Mouse (Mus musculus) forebrain, embryonic 14.5 days (tissue): ENCODE measurements at regions not wholly inside any gene's neighbourhood (a gene's known extent, or its start where the extent isn't known, plus 50 kb on each side); places are given as distances from the start of the nearest gene placed in this dataset.
"Not testable (repeated sequence)": the region's sequence is repeated elsewhere in the genome, so short reads cannot be mapped to it uniquely, and the experiment has no call there.

Experiments
- ATAC-seq: fragments of 200-750 bp; cut with Nextera tagmentation; 2 replicates; pipeline ENCODE4 v1.8.0; 2017; ENCODE audit warnings: mild to moderate bottlenecking, moderate library complexity
- DNase-seq: peaks from one replicate; pipeline ENCODE4 v3.0.0-alpha.2; 2015; ENCODE audit warnings: low spot score
- H3K27ac ChIP-seq: fragments of 300-500 bp; sonication (generic); 2 replicates; pipeline ENCODE4 v1.5.1; 2014; ENCODE audit warnings: low read depth, mild to moderate bottlenecking, control low read depth, low read length, moderate library complexity
- H3K27me3 ChIP-seq: fragments of 300-500 bp; sonication (generic); replicated peaks from 2 replicates; pipeline ENCODE4 v1.6.1; 2014; ENCODE audit warnings: low read length, control low read depth, mixed read lengths; ENCODE audit not compliant: control insufficient read depth, insufficient read depth
- H3K36me3 ChIP-seq: fragments of 300-500 bp; sonication (generic); 2 replicates; pipeline ENCODE4 v1.6.1; 2014; ENCODE audit warnings: low read length, control low read depth; ENCODE audit not compliant: control insufficient read depth, insufficient read depth
- H3K4me1 ChIP-seq: fragments of 300-500 bp; sonication (generic); 2 replicates; pipeline ENCODE4 v1.6.1; 2014; ENCODE audit warnings: antibody characterized with exemption, low read length, control low read depth; ENCODE audit not compliant: control insufficient read depth, insufficient read depth
- H3K4me2 ChIP-seq: fragments of 300-500 bp; sonication (generic); 2 replicates; pipeline ENCODE4 v1.6.1; 2014; ENCODE audit warnings: mild to moderate bottlenecking, control low read depth, low read length
- H3K4me3 ChIP-seq: fragments of 300-500 bp; sonication (generic); 2 replicates; pipeline ENCODE4 v1.5.1; 2014; ENCODE audit warnings: low read depth, low read length, control low read depth
- H3K9ac ChIP-seq: fragments of 300-500 bp; sonication (generic); 2 replicates; pipeline ENCODE4 v1.6.1; 2014; ENCODE audit warnings: mild to moderate bottlenecking, low read length, control low read depth, moderate library complexity
- H3K9me3 ChIP-seq: fragments of 300-500 bp; sonication (generic); replicated peaks from 2 replicates; pipeline ENCODE4 v1.6.1; 2016; ENCODE audit warnings: low read length, control low read depth, mixed read lengths; ENCODE audit not compliant: control insufficient read depth
- WGBS: fragments of 180-500 bp; shearing (Covaris S2); extraction: QIAGEN DNeasy Blood & Tissue Kit; methylation state at CpG from one replicate; pipeline ENCODE4 v1.1.7; 2014; 5-methylcytosine and 5-hydroxymethylcytosine counted together

DNA sequence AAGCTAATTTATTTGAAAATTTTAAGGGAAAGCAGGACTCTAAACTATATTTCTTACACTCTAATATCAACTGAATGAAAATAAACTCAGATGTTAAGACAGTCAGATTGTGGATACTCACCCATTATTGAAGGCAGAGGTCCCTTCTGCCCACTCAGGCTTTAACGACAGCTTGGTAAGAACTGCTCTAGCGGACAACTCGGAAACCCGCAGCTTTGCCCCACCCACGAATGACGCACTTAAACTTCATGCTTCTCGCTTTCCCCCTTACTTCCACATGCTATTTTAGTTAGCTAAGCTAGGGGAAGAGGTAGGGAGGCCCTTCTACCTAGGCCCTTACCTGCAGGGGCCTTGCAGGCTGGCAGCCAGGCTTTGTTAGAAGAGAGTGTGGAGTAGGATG, 50.8 kb upstream of the Elmo1 start:
- Histone ChIP-seq H3K9ac (no peak overlapping the region), H3K4me2 (no peak overlapping the region), H3K9me3 (no peaks in the 10 kb centered on the region), H3K4me3 (no peak overlapping the region), H3K36me3 (no peaks in the 10 kb centered on the region), H3K27me3 (no peaks in the 10 kb centered on the region), H3K4me1 (no peaks in the 10 kb centered on the region), H3K27ac (no peak overlapping the region)
- DNase-seq = no peak
- no peak for ATAC-seq
- WGBS = 87% methylated on average over 7 of the region's 7 CpGs

DNA sequence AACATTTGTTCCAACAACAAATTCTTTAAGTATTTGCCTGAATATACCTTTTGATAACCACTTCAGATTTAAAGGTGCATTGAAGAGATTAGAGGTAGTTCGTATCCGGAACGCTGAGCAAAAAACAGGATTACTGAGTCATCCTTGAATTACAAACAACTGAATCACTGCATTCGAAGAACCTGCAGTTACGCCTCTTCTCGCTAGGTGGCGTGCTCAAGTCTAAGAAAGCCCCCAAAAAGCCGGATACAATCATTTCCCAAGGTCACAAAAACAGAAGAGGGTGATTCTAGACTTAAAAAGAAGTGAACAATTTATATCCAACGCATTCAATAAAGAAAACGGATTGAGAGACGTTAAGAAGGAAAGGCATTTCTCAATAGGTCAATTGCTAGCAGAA, 51.9 kb upstream of the Elmo1 start:
- Histone ChIP-seq H3K9me3 (no peaks in the 10 kb centered on the region), H3K4me3 (no peak overlapping the region), H3K36me3 (no peaks in the 10 kb centered on the region), H3K27me3 (no peaks in the 10 kb centered on the region), H3K9ac (no peak overlapping the region), H3K4me1 (no peaks in the 10 kb centered on the region), H3K4me2 (no peak overlapping the region), H3K27ac (no peak overlapping the region)
- peak; percentile 57 for DNase-seq
- ATAC-seq = no peak
- WGBS = 27% methylated on average over 11 of the region's 11 CpGs

DNA sequence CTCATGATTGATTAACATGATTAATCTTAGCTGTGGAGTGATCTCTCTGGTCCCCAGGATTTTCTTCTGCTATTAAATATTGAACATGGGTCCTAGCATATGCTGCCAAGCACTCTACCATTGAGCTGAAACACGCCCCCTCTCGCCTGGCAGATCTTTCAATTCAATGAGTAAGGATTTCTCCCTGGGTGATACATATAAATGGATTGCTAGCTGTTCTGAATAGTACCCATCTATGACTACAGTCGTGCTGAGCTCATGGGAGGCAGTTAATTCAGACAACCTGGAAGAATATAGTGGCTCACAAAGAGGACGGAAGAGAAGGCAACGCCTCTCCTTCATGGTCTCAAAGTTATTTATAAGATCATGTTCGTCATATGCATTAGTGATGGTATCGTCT, 53.0 kb upstream of the Elmo1 start:
- Histone ChIP-seq H3K4me1 (no peaks in the 10 kb centered on the region), H3K4me2 (no peak overlapping the region), H3K27me3 (no peaks in the 10 kb centered on the region), H3K36me3 (no peaks in the 10 kb centered on the region), H3K27ac (no peak overlapping the region), H3K9me3 (no peaks in the 10 kb centered on the region), H3K4me3 (no peak overlapping the region), H3K9ac (no peak overlapping the region)
- ATAC-seq (no peak), DNase-seq (no peak)
- WGBS = 91% methylated on average over 7 of the region's 7 CpGs

DNA sequence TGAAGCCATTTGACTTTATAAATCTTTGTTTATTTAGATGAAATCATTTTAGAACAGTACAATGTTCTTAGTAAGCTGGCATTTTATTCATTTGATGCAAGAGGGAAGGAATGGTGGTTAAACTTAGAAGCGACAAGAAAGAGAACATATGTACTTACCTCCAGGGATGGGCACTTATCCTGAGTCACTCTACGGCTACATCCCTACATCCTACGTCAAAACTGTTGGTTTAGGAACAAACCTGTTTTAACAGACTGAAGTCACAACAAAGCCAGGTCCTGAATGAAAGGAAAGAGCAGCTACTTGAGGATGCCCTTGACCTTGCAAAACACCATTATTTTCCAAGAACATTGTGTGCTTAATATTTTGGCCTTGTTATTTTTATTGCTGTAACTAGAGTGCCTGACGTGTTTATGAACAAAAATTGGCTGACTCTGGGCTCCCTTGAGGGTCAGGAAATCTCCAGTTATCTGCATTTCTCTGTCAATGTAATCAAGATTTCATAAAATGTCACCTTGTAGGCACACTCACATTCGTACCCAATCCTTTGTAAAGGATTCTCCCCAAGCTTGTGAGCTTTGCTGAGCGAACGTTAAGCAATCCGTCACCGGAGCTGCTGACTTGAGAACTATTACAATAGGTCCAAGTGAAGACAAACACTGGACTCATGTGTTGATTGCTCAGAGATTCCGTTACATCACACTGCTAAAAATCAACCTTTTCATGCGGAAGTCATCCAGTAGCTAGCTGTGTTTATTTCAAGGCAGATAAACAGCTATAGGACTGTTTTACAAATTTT, 56.3 kb upstream of the Elmo1 start:
- no peak for ATAC-seq
- 91% methylated on average over 11 of the region's 11 CpGs for WGBS
- no peak overlapping the region for H3K4me3 ChIP-seq
- no peaks in the 10 kb centered on the region for H3K4me1 ChIP-seq
- no peaks in the 10 kb centered on the region for H3K36me3 ChIP-seq
- no peak overlapping the region for H3K9ac ChIP-seq
- no peak overlapping the region for H3K27ac ChIP-seq
- H3K9me3 ChIP-seq = no peaks in the 10 kb centered on the region
- H3K27me3 ChIP-seq = no peaks in the 10 kb centered on the region
- H3K4me2 ChIP-seq = no peak overlapping the region
- no peak for DNase-seq

DNA sequence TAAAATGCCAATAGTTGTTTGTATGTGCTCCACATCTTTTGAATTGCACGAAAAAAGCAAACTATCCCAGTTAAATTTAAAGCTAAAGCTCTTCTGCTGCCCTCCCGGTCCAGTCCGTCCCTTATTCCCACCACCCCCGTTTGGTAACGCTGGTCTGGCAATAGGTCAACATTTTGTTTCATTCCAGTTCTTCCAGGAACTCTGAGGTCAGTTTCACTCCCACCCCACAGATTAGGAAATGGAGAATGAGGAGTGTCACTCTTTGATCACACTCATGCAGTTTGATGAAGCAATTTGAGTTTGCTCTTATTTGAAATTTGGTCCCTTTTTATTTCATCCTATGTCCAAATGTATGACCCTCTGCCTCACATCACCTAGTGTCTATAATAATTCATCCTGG, 58.7 kb upstream of the Elmo1 start:
- Histone ChIP-seq H3K9me3 (no peaks in the 10 kb centered on the region), H3K4me1 (no peaks in the 10 kb centered on the region), H3K27ac (no peak overlapping the region), H3K27me3 (no peaks in the 10 kb centered on the region), H3K36me3 (no peaks in the 10 kb centered on the region), H3K9ac (no peak overlapping the region), H3K4me2 (no peak overlapping the region), H3K4me3 (no peak overlapping the region)
- WGBS = 85% methylated on average over 5 of the region's 5 CpGs
- ATAC-seq = no peak
- no peak for DNase-seq

DNA sequence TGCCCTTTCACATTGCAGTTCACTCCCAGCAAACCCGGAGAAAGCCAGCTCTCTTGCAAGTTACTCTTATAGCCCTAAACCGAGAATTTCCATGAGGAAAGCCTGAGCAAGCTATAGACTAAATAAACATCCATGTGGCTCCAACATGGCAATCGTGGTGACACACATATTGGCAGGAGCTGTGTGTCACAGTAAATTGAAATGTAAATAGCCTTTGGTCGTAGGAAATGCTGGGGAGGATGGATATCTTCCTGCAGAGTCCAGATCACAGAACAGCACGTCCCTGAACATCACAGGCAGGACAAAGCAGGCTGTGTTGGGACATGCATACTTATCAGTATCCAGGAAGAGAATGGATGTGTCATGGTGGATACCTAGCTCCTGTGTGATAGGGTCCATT, 59.3 kb upstream of the Elmo1 start:
- H3K27me3 ChIP-seq = no peaks in the 10 kb centered on the region
- H3K4me3 ChIP-seq = no peak overlapping the region
- ATAC-seq (no peak), DNase-seq (no peak)
- H3K4me2 ChIP-seq = no peak overlapping the region
- H3K27ac ChIP-seq = no peak overlapping the region
- H3K9me3 ChIP-seq = no peaks in the 10 kb centered on the region
- H3K4me1 ChIP-seq = no peaks in the 10 kb centered on the region
- no peaks in the 10 kb centered on the region for H3K36me3 ChIP-seq
- H3K9ac ChIP-seq = no peak overlapping the region
- WGBS = 72% methylated on average over 5 of the region's 5 CpGs

DNA sequence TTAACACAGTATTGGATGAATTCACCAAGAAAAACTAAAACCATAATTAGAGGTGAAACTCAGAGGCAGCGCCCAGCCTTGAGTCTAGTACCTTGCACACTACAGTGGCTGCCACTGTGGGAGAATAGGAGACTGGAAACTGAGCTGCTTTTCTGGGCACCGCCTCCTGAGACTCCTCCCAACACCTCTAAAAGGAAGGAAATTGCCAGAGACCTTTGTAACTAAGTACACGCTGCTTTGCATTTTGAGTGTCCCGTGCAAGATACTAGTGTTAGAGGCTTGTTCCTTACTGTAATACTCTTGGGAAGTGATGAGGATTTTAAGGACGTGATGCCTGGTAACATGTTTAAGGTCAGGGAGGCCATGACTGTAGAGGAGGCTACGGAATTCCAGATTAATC, 63.8 kb upstream of the Elmo1 start:
- ATAC-seq = no peak
- no peak overlapping the region for H3K4me2 ChIP-seq
- DNase-seq = no peak
- no peaks in the 10 kb centered on the region for H3K36me3 ChIP-seq
- H3K9me3 ChIP-seq = no peaks in the 10 kb centered on the region
- H3K4me3 ChIP-seq = no peak overlapping the region
- H3K9ac ChIP-seq = no peak overlapping the region
- no peak overlapping the region for H3K27ac ChIP-seq
- H3K4me1 ChIP-seq = no peaks in the 10 kb centered on the region
- WGBS = 88% methylated on average over 6 of the region's 6 CpGs
- H3K27me3 ChIP-seq = no peaks in the 10 kb centered on the region

DNA sequence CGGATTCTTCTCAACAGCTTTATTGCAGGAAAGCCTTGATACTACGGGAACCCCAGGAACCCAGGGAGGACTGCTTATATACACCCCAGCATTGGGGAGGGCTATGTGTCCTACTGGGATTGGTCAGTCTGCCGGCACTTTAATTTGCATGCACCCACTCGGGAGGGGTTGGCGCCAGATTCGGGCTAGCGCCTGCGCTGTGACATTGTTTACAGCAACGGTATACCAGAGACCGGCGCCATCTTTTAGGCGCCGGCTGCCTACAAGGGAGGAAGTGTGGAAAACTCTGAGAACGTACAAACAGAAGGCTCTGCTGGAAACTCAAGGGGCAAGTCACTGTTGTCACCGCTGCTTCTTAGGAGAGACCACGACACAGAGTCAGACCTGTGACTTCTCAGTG, 73.9 kb upstream of the Elmo1 start:
- H3K9me3 ChIP-seq, H3K27ac ChIP-seq, H3K9ac ChIP-seq, H3K4me1 ChIP-seq, ATAC-seq, DNase-seq, H3K27me3 ChIP-seq, H3K4me2 ChIP-seq, H3K4me3 ChIP-seq, H3K36me3 ChIP-seq: not testable (repeated sequence)
- WGBS = 93% methylated on average over 16 of the region's 16 CpGs

DNA sequence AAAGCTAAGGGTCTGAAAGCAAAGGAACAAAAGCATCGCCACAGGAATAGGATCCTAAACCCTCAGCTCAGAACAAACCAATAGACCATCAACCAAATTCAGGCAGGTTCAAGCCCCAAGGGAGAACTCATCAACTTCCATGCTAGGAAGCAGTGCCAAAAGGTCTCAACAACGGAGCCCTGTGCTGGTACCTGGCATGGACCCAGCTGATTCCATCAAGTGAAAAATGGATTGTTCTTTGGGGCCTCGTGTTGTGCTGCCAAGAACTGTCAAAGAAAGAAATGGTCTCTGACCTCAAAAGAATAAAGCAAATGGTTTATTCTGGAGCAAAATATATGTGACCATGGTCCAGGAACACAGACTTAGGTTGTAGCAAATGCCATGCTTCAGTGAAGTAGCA, 77.8 kb upstream of the Elmo1 start:
- H3K4me3 ChIP-seq = no peak overlapping the region
- no peak overlapping the region for H3K27ac ChIP-seq
- WGBS = 45% methylated on average over 3 of the region's 3 CpGs
- H3K9me3 ChIP-seq = no peaks in the 10 kb centered on the region
- no peak overlapping the region for H3K4me2 ChIP-seq
- no peak for ATAC-seq
- H3K4me1 ChIP-seq = no peaks in the 10 kb centered on the region
- H3K27me3 ChIP-seq = no peaks in the 10 kb centered on the region
- no peak overlapping the region for H3K9ac ChIP-seq
- H3K36me3 ChIP-seq = no peaks in the 10 kb centered on the region
- no peak for DNase-seq
